Mouse (Mus musculus): ENCODE measurements around the gene Cntn2.
A peak's percentile ranks its signal among the peaks of the same experiment; 100 is the strongest.
"Not testable (repeated sequence)": the region's sequence is repeated elsewhere in the genome, so short reads cannot be mapped to it uniquely, and the experiment has no call there.

Cntn2 gene

DNA sequence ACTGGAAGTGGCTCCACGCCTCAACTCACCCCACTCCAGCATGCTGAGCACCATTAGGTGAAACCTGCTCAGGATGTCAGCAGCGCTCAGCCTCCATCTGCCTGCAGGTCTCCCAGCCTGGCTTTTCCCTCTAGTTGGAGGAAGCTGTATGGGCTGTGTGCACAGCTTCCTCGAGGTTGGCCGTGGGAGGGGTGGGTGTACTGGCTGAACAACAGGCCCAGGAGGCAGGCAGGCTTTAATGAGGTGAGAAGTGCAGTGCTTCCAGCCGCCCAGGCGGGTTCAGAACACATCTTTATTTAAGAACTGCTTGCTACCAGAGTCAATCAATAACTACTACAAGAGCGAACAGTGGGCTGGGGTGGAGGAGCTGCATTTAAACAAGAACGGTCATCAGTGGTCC lies 31.5 kb downstream of the Cntn2 start:
- no peak for DNase-seq (ENCODE audit: low spot score)

DNA sequence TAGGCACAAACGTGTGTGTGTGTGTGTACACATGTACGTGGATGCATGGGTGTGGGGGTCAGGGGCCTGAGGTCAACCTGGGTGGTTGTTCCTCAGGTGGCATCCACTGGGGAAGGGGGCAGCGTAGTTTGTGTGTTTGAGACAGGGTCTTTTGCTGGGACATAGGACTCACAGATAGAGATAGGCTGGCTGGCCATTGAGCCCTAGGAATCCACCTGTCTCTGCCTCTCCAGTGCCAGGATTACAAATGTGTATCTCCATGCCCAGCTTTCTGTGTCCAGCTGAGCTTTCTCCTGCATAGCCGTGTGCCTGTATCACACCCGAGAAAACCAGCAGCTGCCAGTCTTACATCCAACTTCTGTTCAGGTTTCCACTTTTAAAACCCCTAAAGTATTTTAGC lies 33.3 kb downstream of the Cntn2 start:
- no peak for DNase-seq (ENCODE audit: low spot score)

DNA sequence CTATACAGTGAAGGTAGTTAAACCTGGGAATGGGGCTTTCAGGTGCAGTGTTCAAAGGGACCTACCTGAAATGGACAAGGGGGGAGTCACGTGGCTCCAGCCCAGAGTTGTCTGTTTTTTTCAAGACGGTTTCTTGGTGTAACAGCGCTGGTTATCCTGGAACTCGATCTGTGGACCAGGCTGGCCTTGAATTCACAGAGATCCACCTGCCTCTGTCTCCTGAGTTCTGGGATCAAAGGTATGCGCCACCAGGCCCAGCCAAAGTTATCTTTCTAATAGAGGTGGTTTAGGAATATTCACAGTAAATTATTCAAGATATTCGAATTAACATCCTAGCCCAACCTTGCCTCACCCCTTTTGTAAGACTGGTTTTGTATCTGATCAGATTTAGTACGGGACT lies 36.4 kb downstream of the Cntn2 start:
- DNase-seq (ENCODE audit: low spot score), result no peak

DNA sequence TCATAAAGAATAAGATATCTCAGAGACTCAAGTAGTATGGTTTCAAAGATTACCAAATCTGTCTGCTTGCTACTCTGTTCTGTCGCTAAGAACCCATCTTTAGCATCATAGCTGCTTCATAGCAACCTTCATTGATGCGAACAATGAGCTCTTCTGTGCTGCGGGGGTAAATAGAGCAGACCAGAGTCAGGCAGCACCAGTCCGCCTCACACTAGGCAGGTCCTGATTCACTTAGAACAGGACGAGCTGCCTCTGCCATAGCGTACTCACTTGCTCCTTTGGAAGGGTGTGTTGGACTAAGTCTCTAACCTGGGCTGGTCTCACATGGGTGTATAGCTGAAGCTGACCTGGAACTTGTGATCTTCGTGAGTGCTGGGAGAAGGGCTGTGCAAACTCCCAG lies 37.0 kb downstream of the Cntn2 start, which contains the start of gene Tmem81:
Gene Tmem81, plus strand, starts transcription at position 173 of the 400 bp plus-strand sequence.
- no peak for DNase-seq (ENCODE audit: low spot score)

DNA sequence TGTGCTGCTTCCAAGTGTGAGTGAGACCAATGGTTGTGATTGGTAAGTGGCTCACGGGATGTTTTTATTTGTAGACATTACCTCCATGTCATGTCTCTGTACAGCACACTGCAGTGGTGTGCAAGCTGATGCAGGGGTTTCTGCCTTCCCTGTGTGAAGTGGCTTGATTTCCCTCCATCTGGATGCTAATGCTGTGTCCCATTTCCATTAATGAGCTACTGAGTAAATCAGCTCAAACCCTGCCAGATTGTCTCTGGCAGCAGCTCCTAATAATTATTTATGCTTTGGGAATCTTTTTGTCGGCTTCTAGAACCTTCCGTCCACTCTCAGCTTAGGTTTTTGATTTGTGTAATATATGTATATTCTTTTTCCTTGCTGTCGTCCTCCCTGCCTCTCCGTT lies 37.9 kb downstream of the Cntn2 start:
- no peak for DNase-seq (ENCODE audit: low spot score)

DNA sequence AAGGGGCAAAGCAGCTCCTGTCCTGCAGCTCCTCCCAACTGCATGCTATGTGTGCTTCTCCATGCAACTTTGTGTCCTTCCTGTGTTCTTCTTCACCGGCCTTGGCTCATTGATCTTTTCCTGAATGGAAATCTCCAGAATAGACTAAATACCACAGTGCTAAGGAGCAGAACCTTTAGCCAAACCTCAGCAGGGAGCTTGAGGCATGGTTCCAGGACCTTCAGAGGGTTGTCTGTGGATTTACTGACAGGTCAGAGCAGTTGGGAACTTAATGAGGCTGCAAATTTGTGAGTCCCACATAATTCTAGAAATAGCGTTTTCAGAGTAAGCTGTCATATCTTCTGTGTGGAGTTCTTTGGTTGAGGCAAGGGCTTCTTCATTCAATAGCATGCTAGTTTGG lies 42.5 kb downstream of the Cntn2 start:
- DNase-seq (ENCODE audit: low spot score), result no peak

DNA sequence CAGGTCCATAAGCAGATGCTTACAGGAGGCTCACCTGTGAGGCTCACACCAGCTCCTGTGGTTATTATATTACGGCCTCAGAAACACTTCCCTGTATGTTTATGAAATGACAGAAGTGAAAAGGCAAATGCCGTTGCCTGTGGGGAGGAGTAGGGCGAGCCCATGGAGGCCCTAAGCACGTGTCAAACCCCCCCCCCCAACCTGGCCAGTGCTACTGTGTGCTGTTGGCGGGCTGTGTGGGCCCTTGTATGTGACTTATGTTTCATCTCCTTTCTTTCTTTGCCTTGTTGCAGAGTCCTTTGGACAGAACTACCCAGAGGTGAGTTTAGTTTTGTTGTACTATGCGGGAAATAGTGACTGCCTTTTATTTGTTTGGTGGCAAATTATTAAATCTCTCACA lies 59.3 kb downstream of the Cntn2 start:
- DNase-seq (ENCODE audit: low spot score), result no peak

DNA sequence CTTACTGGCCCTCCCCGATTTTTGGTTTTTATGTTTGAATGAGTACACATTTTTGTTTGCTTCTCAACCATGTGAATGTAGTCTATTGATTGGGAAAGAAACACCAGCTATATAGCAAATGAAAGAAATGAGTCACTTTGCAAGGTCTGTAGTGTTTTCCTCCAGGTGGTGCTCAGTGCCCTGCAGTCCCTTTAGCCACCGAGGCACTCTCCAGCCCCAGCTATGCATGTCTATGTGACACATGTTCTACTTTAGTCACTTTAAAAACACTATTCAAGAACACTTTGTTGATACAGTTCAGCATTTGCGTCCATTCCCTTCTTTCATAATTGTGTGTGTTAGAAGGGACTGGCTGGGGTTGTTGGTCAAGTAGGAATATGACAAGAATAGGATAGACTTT lies 59.8 kb downstream of the Cntn2 start:
- DNase-seq (ENCODE audit: low spot score), result no peak

DNA sequence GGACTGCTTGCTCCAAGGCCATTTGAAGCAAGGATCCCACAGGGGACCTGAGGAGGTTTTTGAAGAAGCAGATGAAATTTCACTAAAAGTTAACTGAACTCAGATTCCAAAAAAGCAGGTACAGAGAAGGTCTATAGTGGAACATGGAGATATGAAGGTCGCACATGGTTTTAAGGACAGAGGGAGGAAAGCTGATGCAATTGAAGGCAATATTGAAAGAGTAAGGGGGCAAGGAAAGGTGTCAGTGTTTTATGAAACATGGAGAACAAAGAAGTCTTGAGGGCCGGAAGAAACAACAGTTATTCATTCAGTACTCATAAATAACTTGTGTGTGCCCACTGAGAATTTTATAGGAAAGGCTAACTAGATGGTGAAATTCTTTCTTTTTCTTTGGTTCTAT lies 61.4 kb downstream of the Cntn2 start:
- no peak for DNase-seq (ENCODE audit: low spot score)

DNA sequence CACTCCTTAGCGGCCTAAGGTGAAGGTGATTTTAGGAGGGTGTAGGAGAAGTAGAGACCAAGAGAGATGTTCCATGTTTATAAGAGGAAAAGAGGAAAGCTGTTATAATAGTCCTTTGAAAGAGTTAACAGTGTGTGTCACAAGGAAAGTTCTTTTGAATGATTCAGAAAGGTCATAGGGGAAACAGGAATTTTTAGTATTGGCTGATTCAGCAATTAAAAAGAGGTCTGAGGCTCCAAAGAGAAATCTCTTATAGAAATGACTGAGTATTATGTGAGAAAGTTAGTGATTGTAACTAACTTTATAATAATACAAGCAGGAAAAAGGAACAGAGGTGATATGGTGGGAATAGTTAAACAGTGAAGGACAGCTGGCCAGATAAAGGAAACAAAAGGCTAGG lies 63.6 kb downstream of the Cntn2 start:
- no peak for DNase-seq (ENCODE audit: low spot score)

DNA sequence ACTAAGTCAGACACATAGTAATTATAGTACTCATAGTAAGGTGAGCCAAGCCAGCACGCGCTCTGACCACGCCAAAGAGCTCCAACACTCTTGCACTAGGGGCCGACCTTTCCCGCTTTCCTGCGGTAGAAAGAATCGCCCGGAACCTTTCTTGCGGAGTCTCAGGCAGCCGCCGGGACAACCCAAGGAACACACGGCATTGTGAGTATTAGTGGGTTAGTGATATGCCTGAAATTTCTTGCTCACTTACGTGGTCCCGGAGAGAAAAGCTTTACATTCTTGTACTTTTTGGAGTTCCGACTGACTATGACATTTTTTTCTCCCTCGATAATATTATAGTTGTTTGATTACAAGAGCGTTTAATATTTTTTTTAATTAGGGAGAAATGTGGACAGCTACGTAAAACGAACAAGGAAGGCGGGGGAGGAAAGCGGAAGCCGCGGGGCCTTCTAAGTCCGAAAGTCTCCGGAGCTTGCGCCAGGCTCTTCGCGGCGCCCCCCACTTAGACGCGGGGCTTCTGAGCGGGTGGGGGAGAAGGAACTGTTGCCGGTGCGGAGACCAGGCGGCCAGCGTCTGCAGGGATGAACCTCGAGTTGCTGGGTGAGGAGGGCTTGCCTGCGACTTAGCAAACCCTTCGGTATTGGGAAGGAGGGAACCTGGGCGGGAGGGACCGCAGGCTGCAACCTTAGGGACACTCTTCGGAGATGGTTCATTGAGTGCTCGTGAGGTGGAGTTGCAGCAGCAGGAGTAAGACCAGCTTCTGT lies 65.9 kb downstream of the Cntn2 start, which contains the start of gene Rbbp5:
Gene Rbbp5, plus strand, starts transcription at position 438 of the 764 bp plus-strand sequence.
- peak; percentile 89 for DNase-seq (ENCODE audit: low spot score)

DNA sequence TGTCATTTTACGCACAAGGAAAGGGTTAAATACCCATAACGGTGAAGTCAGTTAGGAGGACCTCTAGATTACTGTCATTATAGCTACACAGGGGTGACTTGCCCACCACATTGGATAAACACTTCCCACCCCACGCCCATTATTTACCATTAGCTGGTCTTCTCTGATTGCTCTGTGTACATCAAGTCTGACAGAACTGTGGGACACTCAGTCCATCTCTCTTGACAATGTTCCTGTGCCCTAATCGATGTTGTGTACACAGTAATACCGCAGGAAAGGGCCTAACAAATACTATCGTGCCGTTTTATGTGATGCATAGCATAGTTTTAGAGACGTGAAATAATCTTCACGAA lies 66.5 kb downstream of the Cntn2 start:
- no peak for DNase-seq (ENCODE audit: low spot score)

DNA sequence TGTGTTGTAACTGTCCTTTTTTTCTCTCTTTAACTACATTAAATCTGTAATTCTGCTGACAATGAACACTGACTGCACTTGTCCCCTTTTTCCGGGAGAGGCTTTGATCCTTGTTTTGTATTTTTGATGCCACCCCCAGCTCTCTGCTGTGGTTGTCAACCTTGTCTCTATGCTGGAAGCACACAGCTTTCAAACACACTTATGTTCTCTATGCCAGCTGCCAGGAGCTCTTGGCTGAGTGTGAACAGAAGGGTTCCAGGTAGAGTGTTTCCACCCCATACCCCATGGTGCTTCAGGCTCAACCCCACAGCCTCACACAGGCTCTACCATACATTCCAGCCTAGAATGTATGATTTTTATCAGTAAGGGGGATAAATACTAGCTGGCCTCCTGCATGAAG lies 68.6 kb downstream of the Cntn2 start:
- no peak for DNase-seq (ENCODE audit: low spot score)

DNA sequence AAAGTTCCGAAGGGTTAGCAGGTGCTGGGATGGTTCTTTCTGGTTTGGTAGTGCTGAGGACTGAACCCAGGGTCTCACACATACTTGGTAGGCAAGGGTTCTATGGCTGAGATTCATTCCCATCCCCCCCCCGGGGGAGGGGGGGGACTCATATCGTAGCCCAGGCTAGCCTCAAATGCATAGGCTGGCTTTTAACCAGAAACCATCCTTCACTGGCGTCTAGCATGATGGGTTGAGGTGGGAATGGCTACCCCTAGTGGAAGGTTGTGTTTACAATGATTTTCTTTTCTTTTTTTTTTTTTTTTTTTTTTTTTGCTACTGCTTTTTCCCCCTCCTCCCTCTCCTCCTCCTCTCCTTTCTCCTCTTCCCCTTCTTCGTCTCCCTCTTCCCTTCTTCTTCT lies 70.5 kb downstream of the Cntn2 start:
- DNase-seq (ENCODE audit: low spot score), result no peak

DNA sequence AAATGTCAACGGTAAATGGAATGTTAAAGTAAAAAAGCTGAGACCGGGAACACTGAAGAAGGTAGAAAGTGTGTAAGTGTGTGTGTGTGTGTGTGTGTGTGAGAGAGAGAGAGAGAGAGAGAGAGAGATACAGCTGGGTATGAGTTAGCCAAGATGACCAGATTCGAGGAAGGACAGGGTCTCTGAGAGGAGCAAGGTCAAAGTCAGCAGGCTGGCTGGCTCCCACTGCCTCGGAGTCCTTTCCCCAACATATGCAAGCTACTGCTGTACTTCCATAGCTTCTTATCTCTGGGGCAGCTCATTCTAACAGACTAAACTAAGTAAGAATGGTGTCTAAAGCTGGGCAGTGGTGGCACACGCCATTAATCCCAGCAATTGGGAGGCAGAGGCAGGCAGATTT lies 71.6 kb downstream of the Cntn2 start:
- DNase-seq (ENCODE audit: low spot score), result no peak

DNA sequence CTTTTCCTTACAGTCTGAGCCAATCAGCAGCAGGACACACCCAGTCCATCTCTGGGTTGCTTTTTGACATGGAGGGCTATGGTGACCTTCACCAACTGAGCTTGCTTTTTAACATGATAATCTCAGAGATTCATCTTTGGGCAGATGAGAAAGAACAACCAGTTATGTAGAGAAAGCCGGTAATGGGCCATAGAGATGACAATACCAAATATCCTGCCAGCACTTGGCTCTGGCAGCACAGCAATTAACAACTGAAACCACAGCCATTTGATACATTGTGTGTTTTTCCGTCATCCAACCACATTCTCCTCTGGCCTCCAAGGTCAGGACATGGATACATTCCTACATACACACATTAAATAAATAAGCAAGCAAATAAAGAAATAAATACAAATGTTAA lies 72.0 kb downstream of the Cntn2 start:
- peak; percentile 47 for DNase-seq (ENCODE audit: low spot score)

DNA sequence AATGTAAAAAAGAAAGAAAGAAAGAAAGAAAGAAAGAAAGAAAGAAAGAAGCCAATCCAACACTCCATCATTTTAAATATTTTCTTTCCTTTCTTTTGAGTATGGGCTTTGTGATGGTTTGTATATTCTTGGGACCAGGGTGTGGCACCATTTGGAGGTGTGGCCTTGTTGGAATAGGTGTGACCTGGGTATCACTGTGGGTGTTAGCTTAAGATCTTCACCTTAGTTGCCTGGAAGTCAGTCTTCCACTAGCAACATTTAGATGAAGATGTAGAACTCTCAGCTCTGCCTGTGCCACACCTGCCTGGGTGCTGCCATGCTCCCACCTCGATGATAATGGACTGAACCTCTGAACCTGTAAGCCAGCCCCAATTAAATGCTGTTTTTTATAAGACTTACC lies 73.0 kb downstream of the Cntn2 start:
- not testable (repeated sequence) for DNase-seq (ENCODE audit: low spot score)

DNA sequence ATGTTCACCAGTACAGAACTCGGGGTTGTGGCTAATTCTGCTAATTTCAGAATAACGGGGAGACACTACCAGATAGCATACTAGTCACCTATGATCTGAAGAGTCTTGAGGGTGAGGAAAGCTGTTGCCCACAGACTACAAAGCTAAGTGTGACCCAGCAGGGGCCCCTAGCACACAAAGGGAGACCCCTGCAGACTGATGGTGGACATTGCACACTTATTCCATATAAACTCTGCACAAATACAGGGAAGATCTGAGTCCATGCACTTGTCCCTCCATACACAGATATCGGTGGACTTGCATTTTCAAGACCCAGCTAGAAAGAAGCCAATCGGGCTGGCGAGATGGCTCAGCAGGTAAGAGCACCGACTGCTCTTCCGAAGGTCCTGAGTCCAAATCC lies 73.5 kb downstream of the Cntn2 start:
- DNase-seq (ENCODE audit: low spot score), result no peak

DNA sequence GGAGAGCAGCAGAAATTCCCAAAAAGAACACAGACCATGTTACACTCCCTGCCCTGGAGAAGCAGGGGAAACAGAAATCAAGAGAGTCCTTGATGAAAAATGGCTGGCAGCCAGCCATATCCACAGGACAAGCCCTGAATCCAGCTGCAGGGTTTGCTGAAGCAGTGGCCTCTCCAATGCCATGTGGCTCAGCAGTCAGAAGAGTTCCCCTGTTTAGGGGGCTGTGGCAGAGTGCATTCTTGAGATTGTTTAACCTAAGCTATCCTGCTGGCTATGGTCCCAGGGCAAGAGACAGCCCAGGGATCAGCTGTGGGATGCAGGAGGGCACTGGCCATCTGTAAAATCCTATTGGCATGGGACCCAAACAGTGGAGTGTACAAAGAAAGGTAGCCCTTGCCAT lies 74.1 kb downstream of the Cntn2 start:
- DNase-seq (ENCODE audit: low spot score), result no peak

DNA sequence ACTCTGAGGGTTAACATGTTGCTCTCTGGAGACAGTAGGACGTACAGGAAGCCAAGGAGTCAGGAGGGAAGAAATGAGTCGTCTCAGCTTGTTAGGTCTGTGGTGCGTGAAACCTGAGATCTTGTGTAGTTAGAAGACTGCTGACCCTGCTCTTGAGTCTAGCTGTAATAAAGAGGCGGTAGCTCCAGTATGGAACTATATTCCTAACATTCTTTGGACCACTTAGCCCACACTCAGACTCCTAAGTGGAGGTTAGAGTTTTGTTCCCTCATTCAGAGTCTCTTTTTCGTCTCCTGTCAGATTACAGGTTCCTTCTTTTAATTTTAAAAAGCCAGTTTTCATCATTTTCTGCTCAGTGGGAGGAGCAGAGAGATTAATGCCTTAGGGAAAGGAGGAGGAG lies 78.4 kb downstream of the Cntn2 start:
- DNase-seq (ENCODE audit: low spot score), result no peak
